Mouse (Mus musculus) heart, adult 2 months (tissue): ENCODE results near the gene Herc1.

Experiments used
- CTCF ChIP-seq: fragments of 200-600 bp; IDR thresholded peaks from 2 replicates; pipeline ENCODE4 v1.8.1; 2022; ENCODE audit warnings: antibody characterized with exemption, mild to moderate bottlenecking, moderate library complexity
- EP300 ChIP-seq: fragments of 200-500 bp; IDR thresholded peaks from 2 replicates; pipeline ENCODE4 v1.6.1; 2011; ENCODE audit warnings: low read depth, low read length, control low read depth; ENCODE audit not compliant: insufficient read depth
- POLR2A ChIP-seq: fragments of 200-500 bp; IDR thresholded peaks from 2 replicates; pipeline ENCODE4 v1.6.1; 2011; ENCODE audit warnings: mild to moderate bottlenecking, low read depth, low read length, control low read depth; ENCODE audit not compliant: insufficient read depth

DNA sequence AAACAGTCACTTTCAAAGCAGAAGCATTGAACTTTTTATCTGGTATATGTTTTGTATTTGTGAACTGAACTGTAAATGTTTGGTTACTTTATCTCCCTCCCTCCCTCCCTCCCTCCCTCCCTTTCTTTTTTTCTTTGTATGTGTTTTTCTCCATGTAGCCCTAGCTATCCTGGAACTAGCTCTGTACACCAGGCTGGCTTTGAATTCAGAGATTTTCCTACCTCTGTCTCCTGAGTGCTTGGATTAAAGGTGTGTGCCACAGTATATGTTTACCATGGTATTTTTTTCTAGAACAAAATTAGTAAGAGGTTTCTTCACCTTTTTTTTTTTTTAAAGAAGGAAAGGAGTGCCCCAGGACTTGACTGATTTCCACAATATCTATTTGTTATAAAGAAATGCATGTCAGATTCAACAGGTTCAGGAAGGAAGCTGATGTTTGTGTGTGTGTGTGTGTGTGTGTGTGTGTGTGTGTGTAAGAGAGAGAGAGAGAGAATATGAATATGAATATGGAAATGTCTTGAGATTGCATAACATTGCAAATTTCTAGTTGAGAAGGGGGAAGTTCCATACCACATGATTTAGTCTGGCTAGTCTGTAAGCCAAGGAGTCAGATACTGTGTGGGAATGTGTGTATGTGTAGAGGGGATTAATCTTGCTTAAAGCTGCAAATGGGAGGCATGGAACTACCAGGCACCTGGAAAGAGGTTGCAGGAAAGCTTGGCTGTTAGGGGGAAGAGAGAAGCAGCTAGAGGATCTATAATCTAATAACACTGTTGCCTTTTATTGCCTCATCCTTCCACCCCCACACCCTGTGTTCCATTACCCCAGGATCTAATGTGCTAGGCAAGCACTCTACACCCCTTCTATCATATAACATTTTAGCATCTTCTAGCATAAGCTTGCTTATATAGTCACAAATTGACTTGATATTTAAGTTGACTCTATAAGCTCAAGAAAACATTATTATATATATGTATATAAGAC lies 24.5 kb downstream of the Herc1 start:
- no peak for TF ChIP-seq CTCF
- TF ChIP-seq EP300 = no peak
- TF ChIP-seq POLR2A = no peak
